Mouse (Mus musculus): ENCODE data around the gene Cad.

DNA sequence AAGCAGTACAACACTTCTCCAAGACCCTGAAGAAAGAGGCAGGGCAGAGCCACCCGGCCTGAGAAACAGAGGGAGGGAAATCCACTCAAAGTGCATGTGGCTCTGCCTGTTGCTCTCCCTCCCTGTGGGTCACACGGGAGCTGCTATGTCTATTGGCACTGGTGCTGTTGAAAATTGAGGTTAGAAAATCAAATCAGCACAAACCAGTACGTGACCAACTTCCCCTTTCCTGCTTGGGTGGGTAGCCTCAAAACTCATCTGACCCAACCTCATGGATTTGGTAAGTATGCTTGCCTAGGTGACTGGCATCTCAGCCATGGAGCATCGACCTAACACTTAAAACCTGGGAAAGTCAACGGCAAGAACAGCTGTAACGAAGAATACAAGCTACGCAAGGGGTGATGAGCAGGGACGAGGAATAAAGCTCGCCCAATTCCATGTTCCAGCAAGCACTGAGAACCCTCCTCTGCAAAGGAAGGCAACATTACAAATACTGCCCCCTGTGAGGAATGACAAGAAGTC, 51.3 kb downstream of the Cad start, which contains the start of gene Dnajc5g:
- no peak for TF ChIP-seq CTCF (conservative IDR thresholded peaks at IDR 0.05; ENCODE audit: low read length)
- no peak for TF ChIP-seq POU5F1 (IDR thresholded peaks at IDR 0.05; ENCODE audit: borderline replicate concordance, low read length)
- no peak for TF ChIP-seq NANOG (IDR thresholded peaks at IDR 0.05; ENCODE audit: borderline replicate concordance, low read length)

All from E14TG2a.4 (cell line).